Mouse (Mus musculus) urinary bladder, postnatal 36 days (tissue): ENCODE results near the gene Slc17a4.

Experiments used
- DNase-seq, 2 experiments: peaks; one replicate each; pipeline ENCODE4 v3.0.0; 2022; ENCODE audit warnings: low spot score in 2 of 2, mixed read lengths in 1 of 2

Gene Slc17a4

DNA sequence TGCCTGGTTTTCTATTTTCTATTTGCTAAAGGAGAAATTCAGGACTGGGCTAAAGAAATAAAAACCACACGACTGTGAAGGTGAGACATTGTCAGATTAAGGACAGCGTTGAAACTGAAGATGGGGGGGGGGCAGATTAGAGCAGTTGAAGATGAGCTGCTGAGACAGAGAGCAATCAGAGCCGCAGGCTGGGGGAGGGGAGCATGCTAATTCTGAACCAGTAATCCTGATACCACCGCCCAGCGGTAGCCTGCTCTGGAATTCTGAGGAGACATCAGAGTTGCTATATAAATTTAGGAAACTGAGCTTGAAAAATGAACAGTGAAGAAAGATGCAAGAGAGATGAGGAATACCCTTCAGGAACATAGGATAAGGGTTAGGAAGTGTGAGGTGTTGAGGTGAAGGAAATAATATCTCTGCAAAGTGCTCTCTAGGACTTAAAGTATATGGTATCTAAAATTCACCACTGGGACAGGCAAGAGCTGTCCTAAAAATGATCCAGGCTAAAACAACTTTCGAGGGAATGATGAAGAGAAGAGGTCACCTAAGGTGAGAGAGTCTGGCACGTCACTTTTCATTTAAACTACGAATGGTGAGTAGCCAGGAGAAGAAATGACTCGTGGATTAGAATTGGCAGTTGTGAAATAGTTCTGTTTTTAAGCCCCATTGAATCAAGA is 22.1 kb downstream of the Slc17a4 start:
- DNase-seq, result no peak

DNA sequence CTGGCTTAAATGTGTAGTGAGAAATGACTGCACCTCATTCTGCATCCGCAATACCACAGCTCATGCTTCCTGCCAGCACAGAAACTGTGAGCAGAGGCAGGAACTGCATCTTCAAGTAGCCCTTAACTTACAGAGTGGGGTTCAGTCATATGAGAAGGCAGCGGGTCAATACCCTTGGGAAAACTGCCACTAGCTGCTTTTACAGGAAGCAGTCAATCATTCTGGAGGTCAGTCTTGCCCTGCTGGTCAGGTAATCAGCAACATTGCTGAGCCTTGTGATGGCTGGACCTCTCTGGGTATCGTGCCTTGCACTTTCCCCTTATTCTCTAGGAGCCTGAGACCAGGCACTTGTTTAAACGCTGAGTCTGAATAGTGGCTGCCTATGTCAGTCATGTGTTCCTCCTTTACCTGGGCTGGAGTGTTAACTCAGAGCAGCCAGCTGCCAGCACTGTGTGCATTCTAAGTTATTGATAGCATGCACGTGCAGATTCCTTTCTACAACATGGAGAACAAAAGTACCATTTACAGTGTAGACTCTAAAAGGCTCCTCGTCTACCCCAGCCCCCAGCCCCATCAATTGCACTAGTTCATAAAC is 25.7 kb downstream of the Slc17a4 start:
- DNase-seq, result no peak

DNA sequence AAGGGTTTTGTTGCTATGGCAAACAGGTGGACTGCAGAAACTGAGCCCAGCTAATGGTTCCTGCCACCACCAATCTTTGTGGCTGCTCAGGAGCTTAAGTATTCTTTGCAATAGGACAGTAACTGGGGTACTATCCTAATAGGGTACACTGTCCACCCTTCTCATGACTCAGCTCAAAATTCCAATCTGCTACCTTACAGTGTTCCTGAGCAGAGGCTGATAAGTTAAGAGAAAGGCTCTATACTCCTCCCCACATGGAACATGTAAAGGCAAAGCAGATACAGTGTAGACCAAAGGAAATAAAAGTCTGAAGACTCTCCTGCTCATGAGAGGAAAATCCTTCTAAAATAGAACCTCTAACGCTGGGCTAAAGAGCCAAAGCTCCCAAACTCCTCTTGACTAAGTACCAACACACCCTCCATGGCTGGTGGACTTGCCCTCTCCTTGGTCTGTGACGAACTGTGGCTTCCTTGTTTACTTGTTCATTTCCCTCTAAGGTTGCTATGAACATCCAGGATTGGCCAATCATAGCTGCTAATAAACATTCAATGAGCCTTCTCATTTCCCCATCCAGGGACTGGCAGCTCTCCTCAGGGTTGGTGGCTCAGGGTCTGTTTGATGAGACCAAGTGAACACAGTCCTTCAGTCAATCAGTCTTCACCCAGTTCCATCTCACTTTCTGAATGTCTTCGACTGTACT is 27.6 kb downstream of the Slc17a4 start:
- no peak for DNase-seq

- no peak for DNase-seq
Observed at GRCm38 (mm10) chr13:23885540-23885939, 29.3 kb downstream of the Slc17a4 start.

DNA sequence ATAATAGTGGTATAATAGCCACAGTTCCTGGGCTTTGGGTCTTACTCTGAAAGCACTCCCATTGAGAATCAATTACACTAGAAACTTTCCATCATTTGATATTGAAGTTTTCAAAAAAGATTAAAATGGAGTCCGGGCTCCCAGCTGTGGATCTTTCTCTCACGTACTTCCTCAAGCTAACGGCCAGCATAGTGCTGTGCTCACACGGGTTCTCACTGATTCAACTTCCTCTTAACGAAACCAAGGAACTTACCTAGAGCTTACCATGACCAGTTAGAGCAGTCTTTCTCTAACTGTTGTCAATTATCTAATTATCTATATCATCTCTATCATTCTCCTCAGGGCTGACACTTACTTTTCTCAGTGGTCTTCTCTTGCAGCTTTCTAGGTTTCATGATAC is 35.2 kb downstream of the Slc17a4 start:
- DNase-seq, result no peak

GRCm38 (mm10) chr13:23879106-23879505 is 35.7 kb downstream of the Slc17a4 start:
- no peak for DNase-seq

DNA sequence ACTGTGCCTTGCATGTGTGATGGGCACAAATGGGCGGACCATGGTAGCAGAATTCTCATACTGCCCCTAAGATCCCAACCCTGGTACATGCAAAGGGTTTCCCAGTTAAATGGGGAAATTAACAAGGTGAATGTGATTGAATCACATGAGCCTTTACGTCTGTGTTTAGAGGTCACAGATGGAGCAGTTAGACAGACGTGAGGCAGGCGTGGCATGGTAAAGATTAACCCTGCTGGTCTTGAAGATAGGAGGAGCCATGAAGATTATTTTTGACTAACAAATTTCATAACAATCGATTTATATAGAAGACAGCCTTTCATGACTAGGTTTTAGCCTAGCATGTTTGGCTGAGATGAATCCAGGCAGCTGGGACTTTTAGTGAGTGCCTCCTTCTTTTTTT is 41.7 kb downstream of the Slc17a4 start:
- no peak for DNase-seq

DNA sequence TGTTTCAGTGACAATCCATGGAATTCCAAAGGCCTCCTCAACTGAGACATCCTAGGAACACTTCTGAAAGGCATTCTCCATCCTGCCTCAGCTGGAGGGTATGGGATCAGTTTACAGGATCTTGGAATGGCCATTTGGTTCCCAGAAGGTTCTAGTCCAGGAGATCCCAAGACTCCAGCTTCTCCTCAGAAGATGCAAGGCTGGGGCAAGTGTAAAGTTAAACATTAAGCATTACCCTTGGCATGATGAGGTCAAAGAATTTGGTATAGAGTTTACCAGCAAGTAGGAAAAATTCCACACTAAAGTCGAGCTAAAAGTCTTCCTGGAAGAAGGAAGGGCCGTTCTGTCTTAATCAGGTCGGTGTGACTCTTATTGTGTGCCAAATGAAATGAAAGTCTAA is 44.8 kb downstream of the Slc17a4 start:
- no peak for DNase-seq

- no peak for DNase-seq
Observed at GRCm38 (mm10) chr13:23868790-23869533, 45.8 kb downstream of the Slc17a4 start.

DNA sequence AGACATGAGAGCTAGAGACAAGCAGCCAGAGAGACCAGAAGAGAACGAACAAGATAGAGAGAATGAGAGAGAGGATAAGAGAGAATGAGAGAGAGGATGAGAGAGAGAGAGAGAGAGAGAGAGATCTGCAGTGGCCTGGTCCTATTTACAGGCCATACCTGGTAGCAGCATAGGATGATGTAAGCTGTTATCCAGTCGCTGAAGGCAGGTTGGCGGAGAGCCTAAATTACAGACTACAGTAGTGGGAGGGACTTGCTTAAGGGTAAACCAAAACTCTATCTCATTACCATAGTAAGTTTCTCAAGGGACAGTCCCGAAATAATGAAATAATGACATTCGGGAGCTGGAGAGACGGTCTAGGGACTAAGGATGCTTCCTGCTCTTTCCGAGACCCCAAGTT is 47.4 kb downstream of the Slc17a4 start, which contains the start of gene Slc17a1:
Gene Slc17a1, plus strand, starts transcription at position 346 of the 400 bp plus-strand sequence.
- no peak for DNase-seq

- no peak for DNase-seq
Observed at GRCm38 (mm10) chr13:23867000-23867399, 47.8 kb downstream of the Slc17a4 start.

DNA sequence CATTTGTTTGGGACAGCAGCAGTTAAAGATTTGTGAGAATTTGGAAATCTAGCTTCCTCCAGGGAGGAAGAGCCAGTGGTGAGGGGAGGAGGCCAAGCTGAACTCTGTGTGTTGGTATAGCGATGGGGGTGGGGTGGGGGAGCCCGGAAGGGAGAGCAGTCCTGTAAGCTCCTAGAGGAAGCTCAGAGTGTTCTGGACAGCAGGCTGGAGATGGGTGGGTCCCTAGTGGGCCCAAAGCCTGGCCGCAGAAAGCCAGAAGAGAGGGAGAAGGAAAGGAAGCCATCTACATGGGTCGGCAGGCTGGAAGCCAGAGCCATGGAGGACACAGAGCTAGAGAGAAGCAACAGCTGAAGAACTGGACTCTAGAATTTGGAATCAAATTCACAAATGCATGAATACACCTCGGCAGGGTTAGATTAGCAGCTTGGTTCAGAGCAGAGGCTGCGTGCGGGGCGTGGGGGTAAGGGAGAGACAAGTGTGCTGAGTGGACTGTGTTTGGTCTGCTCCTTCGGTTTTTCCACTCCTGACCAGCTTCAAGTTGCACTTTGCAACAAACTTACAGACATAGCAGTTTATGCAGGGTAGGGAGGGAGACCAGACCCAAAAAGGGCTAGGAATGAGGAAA is 48.6 kb downstream of the Slc17a4 start:
- no peak for DNase-seq

GRCm38 (mm10) chr13:23864711-23865110 is 50.1 kb downstream of the Slc17a4 start:
- DNase-seq, result no peak

GRCm38 (mm10) chr13:23861815-23862214 is 53.0 kb downstream of the Slc17a4 start:
- DNase-seq, result no peak

GRCm38 (mm10) chr13:23856401-23856800 is 58.4 kb downstream of the Slc17a4 start:
- no peak for DNase-seq

DNA sequence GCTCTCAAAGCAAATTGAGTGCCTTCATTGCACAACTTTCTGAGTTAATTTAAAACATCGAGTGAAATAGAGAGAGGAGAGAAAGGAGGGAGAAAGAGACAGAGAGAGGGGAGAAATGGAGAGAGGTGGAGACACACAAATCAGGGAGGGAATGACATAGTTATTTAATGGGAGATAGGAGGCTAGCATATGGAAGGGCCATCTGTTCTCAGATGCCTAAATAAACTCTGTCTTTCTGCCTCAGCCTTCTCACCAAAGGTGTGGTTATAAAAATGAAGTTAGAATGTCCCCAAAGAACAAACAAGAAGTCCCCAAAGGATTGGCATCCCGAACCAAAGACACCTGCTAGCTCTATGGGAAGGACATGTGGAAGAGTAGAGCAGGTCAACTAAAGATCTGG is 65.5 kb downstream of the Slc17a4 start:
- DNase-seq, result no peak
